8 mouse cellular contexts compared by ENCODE assay signal in the genomic region with DNA sequence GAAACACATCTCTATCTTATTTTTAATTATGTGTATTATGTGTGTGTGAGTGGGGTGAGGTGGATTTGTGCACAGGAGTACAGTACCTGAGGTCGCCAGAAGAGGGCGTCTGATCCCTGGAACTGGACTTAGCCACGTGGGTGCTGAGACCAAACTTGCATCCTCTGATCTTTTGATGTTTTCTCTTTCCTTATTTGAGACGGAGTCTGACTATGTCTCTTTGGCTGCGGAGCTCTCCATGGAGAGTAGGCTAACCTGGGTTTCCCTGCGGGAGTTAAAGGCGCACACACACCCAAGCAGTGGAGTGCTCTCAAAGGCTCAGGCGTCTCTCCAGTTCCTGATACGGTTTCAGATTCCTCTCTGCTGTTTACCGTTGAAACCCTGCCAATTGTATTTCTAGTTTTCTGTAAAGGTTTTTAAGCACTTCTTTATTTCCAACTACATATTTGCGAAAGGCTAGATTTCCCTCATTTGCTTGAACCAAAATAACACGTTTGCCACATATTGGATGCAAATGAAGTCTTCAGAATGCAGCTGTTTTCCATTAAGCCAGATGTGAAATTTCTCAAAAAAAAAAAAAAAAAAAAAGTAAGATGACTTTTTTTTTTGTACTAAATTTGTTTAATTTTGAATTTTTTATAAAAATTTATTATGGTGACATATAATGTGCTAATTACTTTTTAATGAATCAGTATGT. TPM values are rescaled to one million over a fixed set of nuclear protein-coding genes. Genes with fewer than 3 reads are reported as not detected.
A peak's percentile ranks its signal among the peaks of the same experiment; 100 is the strongest.
DNase-seq lines count a peak whose midpoint lies in the region; ATAC-seq and TF ChIP-seq lines count a peak whose summit lies in the region.

No protein-coding gene starts in this region.

- TF ChIP-seq CTCF in Patski (IDR thresholded peaks at IDR 0.05), result peak; percentile 86

- CTCF ChIA-PET in Patski (lab: Charles Lee), result interaction anchor here (0.7 to 1.9 kb wide), 4 partner anchors 320 to 356 kb away, joined by 3 to 6 read pairs (median 3); no protein-coding TSS in a partner anchor

- no peaks in the 10 kb centered on the region for H3K36me3 ChIP-seq in megakaryocyte, embryonic 14.5 days (replicated peaks; ENCODE audit: low read length)

- POLR2A ChIA-PET in Patski (lab: Charles Lee), result no interaction called here

- H3K4me1 ChIP-seq in megakaryocyte, embryonic 14.5 days, result peaks cover 9% of the 10 kb centered on the region

- in situ Hi-C loops in Patski (cut with MboI; ENCODE audit: low pct_unique_long_range_greater_than_20kb), result loop anchor here (5.0 to 10.0 kb wide), 2 partner anchors 444 to 1352 kb away; no protein-coding TSS in a partner anchor

- H3K9me3 ChIP-seq in megakaryocyte, embryonic 14.5 days, result peaks cover 12% of the 10 kb centered on the region

- peak overlapping the region; percentile 46 for H3K4me3 ChIP-seq in megakaryocyte, embryonic 14.5 days (replicated peaks)

- no peaks in the 10 kb centered on the region for H3K27me3 ChIP-seq in Patski
- no peaks in the 10 kb centered on the region for H3K27me3 ChIP-seq in megakaryocyte, embryonic 14.5 days (replicated peaks)

- ATAC-seq in Patski, result no peak

- no peak for DNase-seq in Patski (ENCODE audit: low read depth, low spot score)
- DNase-seq in cerebellum, postnatal 36 days, result peak; percentile 78 to 81
- peak; percentile 68 for DNase-seq in gastrocnemius, adult 8-10 months (ENCODE audit: low spot score in 2 of 2)
- DNase-seq in hindlimb bud, embryonic 11.5 days (ENCODE audit: extremely low spot score, low read depth, low spot score), result peak; percentile 85
- peak; percentile 47 to 70 for DNase-seq in left cerebral cortex, adult 8-10 months (ENCODE audit: low spot score in 2 of 2)
- peak; percentile 83 to 84 for DNase-seq in right cerebral cortex, postnatal 10 days (ENCODE audit: low spot score in 2 of 2)
- peak; percentile 84 for DNase-seq in urinary bladder, postnatal 14 days (ENCODE audit: low spot score)

RNA-seq across cellular contexts. Expression of gene Stam2, which starts 21.1 kb away (rescaled TPM):
- polyA plus RNA-seq in Patski (2021), result 39.4 TPM
- total RNA-seq in gastrocnemius, adult 8-10 months (2022), result 1 to 10 TPM; 8.6 to 9.1 (median 9.0) TPM
- 10 to 100 TPM; 22.6 to 28.0 (median 26.5) TPM for total RNA-seq in left cerebral cortex, adult 8-10 months (2022)
- 0.57 and 6.2 TPM in 2 replicates for polyA plus RNA-seq in megakaryocyte, embryonic 14.5 days (2012; ENCODE audit: insufficient read depth, low replicate concordance)
